Mouse (Mus musculus) heart, embryonic 10.5 days (tissue): ENCODE measurements at regions not wholly inside any gene's neighbourhood (a gene's known extent, or its start where the extent isn't known, plus 50 kb on each side); places are given as distances from the start of the nearest gene placed in this dataset. TPM values are rescaled to one million over a fixed set of nuclear protein-coding genes. Genes with fewer than 3 reads are reported as not detected.

Experiments used
- DNase-seq: peaks from one replicate; pipeline ENCODE4 v3.0.0-alpha.2; 2017; ENCODE audit warnings: low spot score
- H3K27ac ChIP-seq: fragments of 300-500 bp; sonication (generic); 2 replicates; pipeline ENCODE4 v1.5.1; 2016; ENCODE audit warnings: mild to moderate bottlenecking
- H3K27me3 ChIP-seq: fragments of 300-500 bp; sonication (generic); 2 replicates; pipeline ENCODE4 v1.6.1; 2016; ENCODE audit warnings: mild to moderate bottlenecking; ENCODE audit not compliant: poor library complexity, insufficient read depth, severe bottlenecking
- H3K36me3 ChIP-seq: fragments of 300-500 bp; sonication (generic); 2 replicates; pipeline ENCODE4 v1.6.1; 2016; ENCODE audit warnings: mild to moderate bottlenecking, moderate library complexity
- H3K4me1 ChIP-seq: fragments of 300-500 bp; sonication (generic); 2 replicates; pipeline ENCODE4 v1.6.1; 2016; ENCODE audit warnings: mild to moderate bottlenecking
- H3K4me3 ChIP-seq: fragments of 300-500 bp; sonication (generic); 2 replicates; pipeline ENCODE4 v1.5.1; 2016; ENCODE audit warnings: mild to moderate bottlenecking, moderate library complexity
- H3K9me3 ChIP-seq: fragments of 300-500 bp; sonication (generic); 2 replicates; pipeline ENCODE4 v1.6.1; 2016; ENCODE audit warnings: mild to moderate bottlenecking, moderate library complexity
- WGBS: fragments of 180-500 bp; shearing (Covaris S2); methylation state at CpG from one replicate; pipeline ENCODE4 v1.1.7; 2016; 5-methylcytosine and 5-hydroxymethylcytosine counted together
- microRNA-seq: library from miRNA; unstranded; fragments of <30 nt; microRNA quantifications from one replicate; pipeline ENCODE4, GENCODE M21; 2017

GRCm38 (mm10) chr1:64173708-64174107 lies 51.6 kb upstream of the Klf7 start:
- Histone ChIP-seq H3K9me3 (no peaks in the 10 kb centered on the region), H3K36me3 (no peaks in the 10 kb centered on the region), H3K4me1 (no peaks in the 10 kb centered on the region), H3K27me3 (no peaks in the 10 kb centered on the region), H3K27ac (no peak overlapping the region), H3K4me3 (no peak overlapping the region)
- WGBS = 66% methylated on average over 4 of the region's 4 CpGs
- no peak for DNase-seq

DNA sequence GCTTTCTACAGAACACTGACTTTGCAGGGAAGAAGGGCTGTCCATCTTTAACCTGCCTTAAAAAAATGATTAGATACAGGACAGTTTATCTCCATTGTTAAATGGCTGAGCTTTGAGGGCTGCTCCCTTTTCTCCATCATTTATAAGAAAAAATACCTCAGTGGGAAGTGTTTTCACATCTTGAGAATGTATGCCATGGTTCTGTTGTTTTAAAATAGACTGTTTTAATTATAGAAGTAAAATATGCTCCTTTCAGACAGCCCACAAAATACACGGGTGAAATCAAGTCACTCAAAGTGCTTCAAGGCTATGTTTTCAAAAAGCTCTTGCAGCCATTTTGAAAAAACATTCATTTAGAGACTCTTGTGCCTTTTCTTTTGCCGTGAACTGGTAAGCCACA lies 50.0 kb upstream of the Klf7 start:
- no peak for DNase-seq
- no peak overlapping the region for H3K4me3 ChIP-seq
- H3K36me3 ChIP-seq = no peaks in the 10 kb centered on the region
- H3K27ac ChIP-seq = no peak overlapping the region
- no peaks in the 10 kb centered on the region for H3K9me3 ChIP-seq
- 70% methylated on average over 2 of the region's 2 CpGs for WGBS
- H3K27me3 ChIP-seq = no peaks in the 10 kb centered on the region
- no peaks in the 10 kb centered on the region for H3K4me1 ChIP-seq

Small RNA genes in the stretch of these regions (microRNA-seq; reads per million reads assigned to microRNA genes)
- gene Gm25748 = not detected
